Mouse (Mus musculus) stomach, embryonic 16.5 days (tissue): ENCODE data around the gene Paf1. TPM values are rescaled to one million over a fixed set of nuclear protein-coding genes. Genes with fewer than 3 reads are reported as not detected.

Source experiments
- ATAC-seq: fragments of 200-750 bp; cut with Nextera tagmentation; 2 replicates; pipeline ENCODE4 v1.8.0; 2017; ENCODE audit warnings: moderate number of reproducible peaks, moderate TSS enrichment; ENCODE audit not compliant: insufficient read depth, low FRiP score
- H3K27ac ChIP-seq: fragments of 300-500 bp; sonication (generic); 2 replicates; pipeline ENCODE4 v1.5.1; 2014; ENCODE audit warnings: low read length
- H3K27me3 ChIP-seq: fragments of 300-500 bp; sonication (generic); 2 replicates; pipeline ENCODE4 v1.6.1; 2014; ENCODE audit warnings: low read length, control low read depth, mixed read lengths; ENCODE audit not compliant: control insufficient read depth, insufficient read depth
- H3K36me3 ChIP-seq: fragments of 300-500 bp; sonication (generic); 2 replicates; pipeline ENCODE4 v1.6.1; 2014; ENCODE audit warnings: low read length; ENCODE audit not compliant: control insufficient read depth, insufficient read depth
- H3K4me1 ChIP-seq: fragments of 300-500 bp; sonication (generic); 2 replicates; pipeline ENCODE4 v1.6.1; 2014; ENCODE audit warnings: low read length, control low read depth, mixed read lengths; ENCODE audit not compliant: control insufficient read depth, insufficient read depth
- H3K4me2 ChIP-seq: fragments of 300-500 bp; sonication (generic); 2 replicates; pipeline ENCODE4 v1.6.1; 2014; ENCODE audit warnings: low read depth, low read length, mixed read lengths
- H3K4me3 ChIP-seq: fragments of 300-500 bp; sonication (generic); replicated peaks from 2 replicates; pipeline ENCODE4 v1.5.1; 2014; ENCODE audit warnings: mild to moderate bottlenecking, low read length
- H3K9ac ChIP-seq: fragments of 300-500 bp; sonication (generic); 2 replicates; pipeline ENCODE4 v1.6.1; 2014; ENCODE audit warnings: low read length
- H3K9me3 ChIP-seq: fragments of 300-500 bp; sonication (generic); replicated peaks from 2 replicates; pipeline ENCODE4 v1.6.1; 2016; ENCODE audit warnings: low read length, control low read depth; ENCODE audit not compliant: control insufficient read depth
- WGBS: fragments of 180-500 bp; shearing (Covaris S2); extraction: QIAGEN DNeasy Blood & Tissue Kit; methylation state at CpG from one replicate; pipeline ENCODE4 v1.1.7; 2014; 5-methylcytosine and 5-hydroxymethylcytosine counted together
- polyA plus RNA-seq: library from polyadenylated mRNA; unstranded; fragments of >200 nt; fragmentation: Nextera tagmentation; extraction: Ambion mirVana; gene quantifications from 2 replicates; pipeline ENCODE4 v1.2.1, GENCODE M21; 2015

The Paf1 gene
- polyA plus RNA-seq, 1 experiment from 2014 or later, result 84.3 TPM

DNA sequence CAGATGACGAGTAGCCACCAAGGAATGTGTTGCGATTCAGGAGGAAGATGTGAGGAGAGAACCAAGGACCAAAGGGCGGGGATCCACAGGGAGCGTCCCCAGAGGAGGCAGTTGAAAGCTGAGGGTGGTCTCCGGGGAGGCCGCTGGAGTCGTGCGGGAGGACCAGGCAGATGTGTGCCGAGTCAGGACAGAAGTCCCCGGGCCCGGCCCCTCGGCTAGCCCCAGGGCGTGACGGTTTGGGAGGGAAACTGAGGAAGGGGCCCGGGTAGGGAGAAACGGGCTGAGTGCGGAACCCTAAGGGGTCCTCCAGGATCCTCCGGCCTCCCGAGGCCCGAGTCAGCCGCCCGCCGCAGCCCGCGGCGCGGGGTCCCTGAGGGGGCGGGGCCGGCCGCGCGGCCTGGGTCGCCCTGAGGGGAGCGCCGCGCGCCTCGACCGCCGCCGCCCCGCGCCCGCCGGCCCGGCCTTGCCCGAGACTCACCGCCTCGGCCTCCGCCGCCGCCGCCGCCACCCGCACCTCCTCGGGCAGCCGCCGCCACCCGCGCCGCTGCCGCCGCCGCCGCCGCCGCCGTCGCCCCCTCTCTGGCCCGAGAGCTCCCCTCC lies 43.0 kb downstream of the Paf1 start:
- Histone ChIP-seq H3K36me3 (no peaks in the 10 kb centered on the region), H3K4me2 (peak overlapping the region; percentile 69), H3K9ac (peak overlapping the region; percentile 95), H3K27ac (peak overlapping the region; percentile 35; the same call in 1 of the 2 replicates), H3K9me3 (no peaks in the 10 kb centered on the region), H3K4me3 (peak overlapping the region; percentile 91), H3K4me1 (peaks cover 19% of the 10 kb centered on the region), H3K27me3 (no peaks in the 10 kb centered on the region)
- ATAC-seq, result peak; percentile 14; the same call in 1 of the 2 replicates
- under 1% methylated on average over 32 of the region's 70 CpGs for WGBS

DNA sequence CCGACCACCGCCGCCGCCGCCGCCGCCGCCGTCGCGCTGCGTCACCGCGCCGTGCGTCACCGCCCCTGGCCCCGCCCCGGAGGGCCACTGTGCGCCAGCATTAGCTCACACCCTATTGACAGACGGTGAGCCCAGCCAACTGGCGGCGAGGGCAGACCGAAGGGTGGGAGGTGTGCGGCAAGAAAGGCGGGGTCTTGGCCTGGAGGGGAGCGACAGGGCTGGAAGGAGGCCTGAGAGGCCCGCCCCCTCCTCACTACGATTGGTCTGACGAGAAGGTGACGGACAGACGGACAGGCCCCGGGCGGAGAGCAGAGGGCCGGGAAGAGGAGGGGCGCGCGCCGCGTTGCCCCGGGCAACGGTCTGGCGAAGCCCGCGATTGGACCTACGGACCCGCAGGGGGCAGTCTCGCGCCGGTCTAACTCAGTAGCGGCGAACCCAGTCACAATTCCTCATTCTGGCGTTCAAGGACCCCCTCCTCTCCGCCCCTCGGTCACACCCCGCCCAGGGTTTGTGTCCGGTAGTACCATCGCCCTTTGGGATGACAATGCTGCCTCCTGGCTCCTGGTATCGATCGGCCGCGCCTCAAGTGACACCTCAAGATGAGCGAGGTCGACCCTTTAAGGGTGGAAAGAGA lies 43.6 kb downstream of the Paf1 start:
- H3K4me1 ChIP-seq, result peaks cover 19% of the 10 kb centered on the region
- H3K9me3 ChIP-seq, result no peaks in the 10 kb centered on the region
- no peaks in the 10 kb centered on the region for H3K36me3 ChIP-seq
- H3K4me3 ChIP-seq, result peak overlapping the region; percentile 91
- H3K27me3 ChIP-seq, result no peaks in the 10 kb centered on the region
- peak overlapping the region; percentile 66 for H3K4me2 ChIP-seq
- WGBS, result 2% methylated on average over 48 of the region's 64 CpGs
- H3K27ac ChIP-seq, result peak overlapping the region; percentile 61
- ATAC-seq, result peak; percentile 98
- peak overlapping the region; percentile 95 for H3K9ac ChIP-seq

DNA sequence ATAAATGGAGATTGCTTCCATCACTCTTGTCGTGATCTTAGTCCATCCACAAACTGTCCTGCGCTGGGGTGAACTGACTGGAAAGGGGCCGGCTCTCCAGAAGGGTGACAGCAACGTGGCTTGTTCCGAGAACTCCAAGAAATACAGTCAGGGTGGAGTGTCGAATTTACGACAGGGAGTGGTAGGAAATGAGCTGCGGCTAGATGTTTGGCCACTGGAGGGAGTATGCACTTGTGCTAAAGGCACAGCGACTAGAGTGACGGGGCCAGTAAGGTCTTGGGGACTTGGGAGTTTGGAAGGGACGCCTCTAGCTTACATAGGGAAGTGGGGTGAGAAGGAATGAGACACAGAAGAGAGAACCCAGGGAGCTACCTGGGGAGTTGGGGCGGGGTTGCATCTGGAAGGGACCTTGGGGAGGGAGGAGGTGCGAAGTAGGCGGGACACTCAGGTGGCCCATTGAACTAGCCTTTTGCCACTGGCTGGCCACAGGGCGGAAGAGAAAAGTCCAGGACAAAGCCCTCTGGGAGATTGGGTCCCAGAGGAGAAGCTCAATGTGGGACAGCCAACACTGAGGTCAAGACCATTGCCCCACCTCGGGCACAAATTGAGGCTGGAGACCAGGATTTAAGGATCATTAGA lies 44.3 kb downstream of the Paf1 start, which contains the start of gene Gmfg:
TSS of gene Gmfg (plus strand) at position 516 of the 639 bp plus-strand sequence.
- Histone ChIP-seq H3K9ac (peak within 1 kb of the TSS; percentile 78), H3K27me3 (no peaks in the 10 kb centered on the region)

DNA sequence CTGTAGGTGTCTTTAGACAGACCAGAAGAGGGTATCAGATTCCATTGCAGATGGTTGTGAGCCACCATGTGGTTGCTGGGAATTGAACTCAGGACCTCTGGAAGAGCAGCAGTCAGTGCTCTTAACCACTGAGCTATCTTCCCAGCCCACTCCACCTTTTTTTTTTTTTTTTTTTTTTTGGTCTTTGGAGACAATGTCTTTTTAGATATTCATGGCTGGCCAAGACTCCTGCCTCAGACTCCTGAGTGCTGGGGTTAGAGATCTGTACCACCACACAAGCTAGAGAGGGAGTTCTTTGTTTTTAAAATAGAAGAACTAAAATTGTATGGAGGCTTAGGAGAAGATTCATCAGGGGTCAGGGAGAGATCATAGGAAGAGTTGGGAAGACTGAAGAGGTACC lies 45.2 kb downstream of the Paf1 start:
- Histone ChIP-seq H3K9ac (no peak overlapping the region), H3K9me3 (no peaks in the 10 kb centered on the region), H3K27me3 (no peaks in the 10 kb centered on the region), H3K4me3 (no peak overlapping the region), H3K4me1 (peaks cover 19% of the 10 kb centered on the region), H3K27ac (no peak overlapping the region), H3K36me3 (no peaks in the 10 kb centered on the region), H3K4me2 (no peak overlapping the region)
- ATAC-seq, result no peak

More for the DNA sequence above, 44.3 kb downstream of the Paf1 start, which contains the start of gene Gmfg:
- WGBS, result 3% methylated on average over 16 of the region's 16 CpGs
- peak within 1 kb of the TSS; percentile 71 for H3K4me3 ChIP-seq
- peak within 1 kb of the TSS; percentile 61 for H3K27ac ChIP-seq
- ATAC-seq, result peak; percentile 20
- H3K4me1 ChIP-seq, result peaks cover 19% of the 10 kb centered on the region
- peak within 1 kb of the TSS; percentile 66 for H3K4me2 ChIP-seq
- H3K9me3 ChIP-seq, result no peaks in the 10 kb centered on the region
- no peaks in the 10 kb centered on the region for H3K36me3 ChIP-seq

DNA sequence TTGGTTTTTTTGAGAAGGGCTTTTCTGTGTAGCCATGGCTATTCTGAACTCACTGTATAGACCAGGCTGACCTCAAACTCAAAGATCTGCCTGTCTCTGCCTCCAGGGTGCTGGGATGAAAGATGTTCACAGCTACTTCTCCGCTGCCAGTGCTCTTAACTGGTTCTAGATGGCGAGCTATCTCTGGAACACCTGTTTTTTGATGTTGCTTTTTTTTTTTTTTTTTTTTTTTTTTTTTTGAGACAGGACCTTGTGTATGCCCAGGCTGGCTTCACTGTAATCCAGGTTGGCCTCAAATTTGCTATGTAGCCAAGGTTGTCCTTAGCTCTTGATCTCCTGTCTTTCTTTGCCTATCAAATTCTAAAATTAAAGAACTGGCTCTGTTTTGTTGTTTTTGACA lies 46.0 kb downstream of the Paf1 start:
- no peaks in the 10 kb centered on the region for H3K9me3 ChIP-seq
- H3K4me1 ChIP-seq, result peaks cover 19% of the 10 kb centered on the region
- H3K27ac ChIP-seq, result no peak overlapping the region
- H3K36me3 ChIP-seq, result no peaks in the 10 kb centered on the region
- no peak overlapping the region for H3K9ac ChIP-seq
- H3K27me3 ChIP-seq, result no peaks in the 10 kb centered on the region
- no peak for ATAC-seq
- H3K4me2 ChIP-seq, result no peak overlapping the region
- H3K4me3 ChIP-seq, result no peak overlapping the region
- WGBS, result 84% methylated on average over 2 of the region's 2 CpGs

DNA sequence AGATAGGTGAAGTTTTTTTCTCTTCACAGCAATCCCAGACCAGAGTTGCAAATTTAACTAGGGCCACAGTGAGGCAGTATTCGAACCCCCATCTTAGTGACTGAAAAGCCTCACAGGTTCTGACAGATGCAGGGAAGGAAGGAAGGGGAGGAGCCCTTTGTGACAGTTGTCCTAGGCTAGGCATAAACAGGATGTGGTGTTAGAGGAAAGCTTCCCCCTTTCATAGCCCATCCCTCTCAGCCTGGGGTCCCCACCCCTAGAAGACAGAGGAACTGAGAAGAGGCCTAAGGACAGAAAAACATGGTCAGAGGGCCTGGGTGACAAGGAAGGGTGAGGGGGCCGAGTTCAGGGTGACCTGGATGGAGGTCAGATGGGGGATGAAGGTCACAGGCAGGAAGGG lies 48.0 kb downstream of the Paf1 start:
- H3K9ac ChIP-seq, result no peak overlapping the region
- H3K27ac ChIP-seq, result no peak overlapping the region; the same call in 1 of the 2 replicates
- WGBS, result 50% methylated on average over 2 of the region's 2 CpGs
- H3K4me1 ChIP-seq, result 0 out of 2 replicates have a peak, but pooled peaks cover 5% of the 10 kb centered on the region
- no peak overlapping the region for H3K4me2 ChIP-seq
- no peaks in the 10 kb centered on the region for H3K36me3 ChIP-seq
- no peaks in the 10 kb centered on the region for H3K27me3 ChIP-seq
- ATAC-seq, result no peak
- H3K4me3 ChIP-seq, result peak overlapping the region; percentile 18; the same call in 1 of the 2 replicates
- no peaks in the 10 kb centered on the region for H3K9me3 ChIP-seq

DNA sequence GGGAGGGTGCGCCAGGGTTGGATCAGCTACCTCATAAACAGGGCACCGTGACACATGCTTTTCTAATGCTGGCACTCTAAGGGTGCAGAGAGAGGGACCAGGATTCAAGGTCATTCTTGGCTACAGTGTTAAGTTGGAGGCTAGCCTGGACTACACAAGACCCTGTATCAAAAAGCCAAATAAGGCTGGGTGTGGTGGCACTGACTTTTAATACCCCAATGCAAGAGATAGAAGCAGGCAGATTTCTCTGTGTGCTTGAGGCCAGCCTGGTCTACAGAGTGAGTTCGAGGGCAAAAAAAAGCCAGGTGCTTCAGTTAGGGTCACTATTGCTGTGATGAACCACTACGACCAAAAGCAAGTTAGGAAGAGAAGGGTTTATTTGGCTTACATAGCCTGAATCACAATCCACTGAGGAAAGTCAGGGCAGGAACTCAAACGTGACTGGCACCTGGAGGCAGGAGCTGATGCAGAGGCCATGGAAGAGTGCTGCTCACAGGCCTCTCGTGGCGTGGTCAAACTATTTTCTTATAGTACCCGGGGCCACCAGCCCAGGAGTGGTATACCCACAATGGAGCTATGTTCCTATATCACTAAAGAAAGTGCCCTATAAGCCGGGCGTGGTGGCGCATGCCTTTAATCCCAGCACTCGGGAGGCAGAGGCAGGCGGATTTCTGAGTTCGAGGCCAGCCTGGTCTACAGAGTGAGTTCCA lies 49.2 kb downstream of the Paf1 start:
- Histone ChIP-seq H3K9ac (no peak overlapping the region), H3K4me3 (no peak overlapping the region), H3K4me1 (0 out of 2 replicates have a peak, but pooled peaks cover 5% of the 10 kb centered on the region), H3K27me3 (no peaks in the 10 kb centered on the region; the same call in 1 of the 2 replicates), H3K27ac (peak overlapping the region; percentile 46; the same call in 1 of the 2 replicates), H3K36me3 (no peaks in the 10 kb centered on the region), H3K4me2 (no peak overlapping the region), H3K9me3 (no peaks in the 10 kb centered on the region)
- WGBS, result 81% methylated on average over 14 of the region's 14 CpGs
- no peak for ATAC-seq

DNA sequence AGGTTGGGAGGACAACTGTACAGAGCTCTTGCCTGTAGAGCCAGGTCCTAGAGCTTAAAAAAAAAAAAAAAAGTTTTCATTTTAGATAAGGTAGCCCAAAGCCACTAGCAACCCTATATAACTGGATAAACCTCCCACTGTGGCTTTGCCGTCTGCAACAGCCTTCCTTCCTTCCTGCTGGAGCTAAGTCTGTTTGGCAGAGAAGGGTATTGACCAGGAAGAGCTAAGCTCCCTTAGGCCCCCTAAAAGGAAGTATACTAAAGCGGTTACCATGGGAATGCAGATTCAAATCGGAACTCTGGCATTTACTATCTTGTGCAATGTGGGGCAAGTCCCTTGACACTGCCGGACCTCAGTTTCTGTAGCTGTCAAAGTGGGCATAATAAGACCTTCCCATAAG lies 49.9 kb downstream of the Paf1 start:
- no peak for ATAC-seq
- WGBS, result 38% methylated on average over 4 of the region's 4 CpGs

More for the DNA sequence above, 49.9 kb downstream of the Paf1 start:
- Histone ChIP-seq H3K27me3 (no peaks in the 10 kb centered on the region; the same call in 1 of the 2 replicates), H3K4me2 (no peak overlapping the region), H3K27ac (no peak overlapping the region), H3K4me3 (no peak overlapping the region), H3K36me3 (no peaks in the 10 kb centered on the region), H3K9me3 (no peaks in the 10 kb centered on the region), H3K4me1 (no peaks in the 10 kb centered on the region), H3K9ac (no peak overlapping the region)
